Mouse (Mus musculus): ENCODE measurements around the gene Rxfp4.

The Rxfp4 gene

GRCm38 (mm10) chr3:88629244-88629643 lies 23.7 kb downstream of the Rxfp4 start:
- DNase-seq (ENCODE audit: low spot score in 2 of 2) = peak; percentile 86 to 93

GRCm38 (mm10) chr3:88628766-88629165 lies 24.2 kb downstream of the Rxfp4 start:
- DNase-seq (ENCODE audit: low spot score in 2 of 2) = no peak

- DNase-seq (ENCODE audit: low spot score in 2 of 2) = peak in 1 of 2 experiments; percentile 56
These were observed 25.4 kb downstream of the Rxfp4 start for GRCm38 (mm10) chr3:88627535-88627934.

DNA sequence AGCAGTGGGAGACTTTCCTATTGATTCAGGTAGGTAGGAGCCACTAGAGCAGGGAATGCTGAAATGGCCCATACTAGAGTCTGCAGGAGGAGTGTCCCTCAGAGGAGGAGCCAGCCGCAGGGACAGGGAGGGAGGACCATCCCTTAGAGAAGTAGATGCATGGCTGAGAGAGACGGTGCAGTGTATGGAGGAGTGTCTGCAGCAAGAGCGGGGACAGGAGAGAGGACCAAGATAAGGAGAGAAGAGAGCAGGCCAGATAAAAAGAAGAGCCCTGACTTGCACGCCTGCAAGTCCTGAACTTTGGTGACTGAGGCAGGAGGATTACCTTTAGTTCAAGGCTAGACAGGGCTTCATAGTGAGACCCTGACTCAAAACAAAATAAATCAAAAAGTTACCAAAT lies 25.8 kb downstream of the Rxfp4 start:
- DNase-seq (ENCODE audit: low spot score in 2 of 2) = peak in 1 of 2 experiments; percentile 28

DNA sequence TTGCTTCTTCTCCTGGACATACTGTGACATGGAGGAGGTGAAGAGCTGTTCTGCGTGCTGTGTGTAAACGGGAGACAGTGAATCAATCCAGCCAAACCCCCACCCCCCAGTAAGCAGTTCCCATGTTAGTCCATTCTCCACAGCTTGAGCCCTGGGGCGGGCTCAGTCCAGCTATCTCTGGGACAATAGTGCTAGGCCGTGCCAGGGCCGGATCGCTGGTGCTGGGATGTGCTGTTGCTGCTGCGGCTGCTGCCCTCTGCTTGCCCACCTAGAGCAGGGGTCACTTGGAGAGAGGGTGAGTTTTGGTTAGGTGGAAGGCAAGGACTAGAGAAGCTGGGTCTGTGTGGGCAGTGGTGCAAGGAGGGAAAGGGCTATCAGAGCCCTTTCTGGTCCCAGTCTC lies 26.6 kb downstream of the Rxfp4 start:
- peak in 1 of 2 experiments; percentile 34 for DNase-seq (ENCODE audit: low spot score in 2 of 2)

GRCm38 (mm10) chr3:88625531-88625930 lies 27.4 kb downstream of the Rxfp4 start:
- peak in 1 of 2 experiments; percentile 20 for DNase-seq (ENCODE audit: low spot score in 2 of 2)

- peak in 1 of 2 experiments; percentile 26 for DNase-seq (ENCODE audit: low spot score in 2 of 2)
These were observed 28.0 kb downstream of the Rxfp4 start for GRCm38 (mm10) chr3:88624951-88625350.

- DNase-seq (ENCODE audit: low spot score in 2 of 2) = peak; percentile 45 to 62
These were observed 28.6 kb downstream of the Rxfp4 start for GRCm38 (mm10) chr3:88624324-88624723.

DNA sequence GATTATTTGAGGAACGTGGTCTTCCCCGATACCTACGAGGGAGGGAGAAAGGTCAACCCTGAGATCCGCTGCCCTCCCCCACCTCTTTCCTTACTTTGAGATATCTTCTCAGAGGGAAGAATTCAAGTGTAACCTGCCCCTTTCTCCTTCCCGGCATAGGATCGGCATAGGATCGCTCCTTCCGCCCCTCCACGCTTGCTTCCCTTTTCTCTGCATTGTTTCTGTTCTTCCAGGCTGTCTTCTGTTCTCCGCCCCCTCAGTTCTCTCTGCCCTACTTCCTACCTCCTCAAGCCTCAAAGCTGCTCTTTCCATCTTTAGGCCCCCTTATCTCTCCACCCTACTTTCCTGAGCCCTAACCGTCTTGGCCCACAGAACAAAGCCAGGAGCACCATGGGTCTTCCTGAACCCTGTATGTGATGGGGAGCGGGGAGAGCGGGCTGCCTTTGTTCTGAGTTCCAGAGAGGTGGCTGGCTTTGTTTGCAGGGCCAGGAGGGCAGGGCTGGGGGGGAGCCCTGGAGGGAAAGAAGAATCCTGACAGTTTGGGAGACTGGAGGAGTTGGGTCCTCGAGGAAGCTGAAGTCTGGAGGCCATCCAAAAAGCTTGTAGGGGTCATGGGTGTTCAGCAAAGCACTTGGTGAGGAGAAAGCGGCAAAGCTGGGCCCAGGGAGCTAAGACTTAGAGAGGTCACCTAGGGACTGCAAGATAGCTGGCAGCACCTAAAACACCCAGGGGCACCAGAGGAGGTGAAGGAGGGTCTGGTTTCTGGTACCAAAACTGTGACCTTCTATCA lies 29.4 kb downstream of the Rxfp4 start:
- DNase-seq (ENCODE audit: low spot score in 2 of 2) = peak; percentile 55 to 73

DNA sequence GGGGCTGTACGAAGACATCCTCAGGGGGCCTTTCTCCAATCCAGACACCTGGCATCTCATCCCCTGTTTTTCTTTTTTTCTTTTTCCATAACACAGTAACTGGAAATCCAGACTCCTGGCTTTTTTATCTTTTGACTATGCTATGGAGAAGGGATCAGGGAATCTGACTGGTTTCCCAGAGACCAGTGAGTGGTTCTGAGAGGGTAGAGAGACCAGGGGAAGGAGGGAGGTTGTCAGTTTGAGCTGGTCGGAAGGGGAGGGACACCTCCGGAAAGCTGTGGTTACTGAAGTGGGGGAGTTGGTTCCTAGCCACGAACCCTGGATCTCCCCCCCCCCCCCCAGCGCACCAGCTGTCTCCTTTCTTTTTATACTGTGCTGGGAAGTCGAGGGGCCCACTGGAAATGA lies 30.0 kb downstream of the Rxfp4 start:
- DNase-seq (ENCODE audit: low spot score in 2 of 2) = peak; percentile 47 to 65

DNA sequence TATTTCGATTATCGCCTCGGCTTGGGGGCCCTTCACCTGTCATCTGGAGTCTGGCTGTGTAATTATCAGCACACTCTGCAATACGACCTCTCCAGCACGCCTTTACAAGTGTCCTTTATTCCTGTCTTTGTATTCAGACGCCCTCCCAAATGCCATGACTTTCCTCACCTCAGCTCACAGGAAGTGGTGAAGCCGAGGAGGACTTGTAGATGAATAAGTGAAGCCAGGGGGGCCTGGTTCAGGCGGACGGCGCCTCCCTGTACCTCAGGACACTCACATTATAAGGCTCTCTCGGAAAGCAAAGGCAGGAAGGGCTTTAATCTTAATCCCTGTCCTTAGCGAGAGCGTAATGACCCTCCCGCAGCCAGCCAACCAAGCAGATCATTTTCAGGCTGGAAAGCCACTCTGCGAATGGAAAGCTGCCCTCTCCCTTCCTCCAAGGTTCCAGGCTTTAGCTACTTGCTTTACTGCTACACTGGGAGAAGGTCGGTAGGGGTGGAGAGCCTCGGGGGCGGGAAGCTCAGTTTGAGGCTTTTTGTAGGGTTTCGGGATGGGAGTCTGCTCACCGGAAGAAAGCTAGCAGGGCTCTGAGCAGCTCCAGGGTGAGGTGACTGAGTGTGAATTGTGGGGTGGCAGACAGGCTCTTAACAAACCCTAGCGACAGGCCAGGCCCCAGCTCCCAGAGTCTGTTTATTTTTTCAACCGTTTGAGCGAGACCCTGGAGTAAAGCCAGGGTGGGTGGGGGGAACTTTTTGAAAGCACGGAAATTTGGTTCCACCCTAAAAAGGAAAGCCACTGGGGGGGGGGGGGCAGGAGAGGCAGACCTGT lies 30.6 kb downstream of the Rxfp4 start:
- DNase-seq (ENCODE audit: low spot score in 2 of 2) = peak; percentile 66 to 68

- peak; percentile 47 to 64 for DNase-seq (ENCODE audit: low spot score in 2 of 2)
These were observed 31.3 kb downstream of the Rxfp4 start for GRCm38 (mm10) chr3:88621537-88622112.

DNA sequence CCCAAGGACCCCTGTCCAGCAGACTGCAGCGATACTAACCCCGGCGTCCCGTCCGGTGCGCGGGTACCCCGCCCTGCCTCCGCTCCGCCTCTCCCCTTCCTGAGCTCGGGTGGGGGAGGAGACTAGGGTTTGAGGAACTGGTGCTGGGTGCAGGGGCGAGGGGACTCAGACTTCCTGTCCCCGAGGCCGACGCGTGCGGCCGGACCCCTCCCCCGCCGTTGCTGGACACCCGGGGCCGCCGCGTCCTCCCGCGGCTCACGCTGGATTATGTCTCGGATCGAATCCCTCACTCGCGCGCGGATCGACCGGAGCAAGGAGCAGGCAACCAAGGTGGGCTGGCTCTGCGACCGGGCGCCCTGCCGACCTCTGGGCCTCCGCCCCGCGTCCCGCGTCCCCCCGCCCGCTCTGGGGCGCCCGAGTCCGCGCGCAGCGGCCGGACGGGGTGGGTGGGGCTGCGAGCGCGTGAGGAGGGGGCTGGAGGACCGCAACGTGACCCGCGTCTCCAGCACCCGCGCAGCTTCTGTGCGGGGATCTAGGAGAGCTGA lies 31.9 kb downstream of the Rxfp4 start:
- peak; percentile 78 to 79 for DNase-seq (ENCODE audit: low spot score in 2 of 2)

DNA sequence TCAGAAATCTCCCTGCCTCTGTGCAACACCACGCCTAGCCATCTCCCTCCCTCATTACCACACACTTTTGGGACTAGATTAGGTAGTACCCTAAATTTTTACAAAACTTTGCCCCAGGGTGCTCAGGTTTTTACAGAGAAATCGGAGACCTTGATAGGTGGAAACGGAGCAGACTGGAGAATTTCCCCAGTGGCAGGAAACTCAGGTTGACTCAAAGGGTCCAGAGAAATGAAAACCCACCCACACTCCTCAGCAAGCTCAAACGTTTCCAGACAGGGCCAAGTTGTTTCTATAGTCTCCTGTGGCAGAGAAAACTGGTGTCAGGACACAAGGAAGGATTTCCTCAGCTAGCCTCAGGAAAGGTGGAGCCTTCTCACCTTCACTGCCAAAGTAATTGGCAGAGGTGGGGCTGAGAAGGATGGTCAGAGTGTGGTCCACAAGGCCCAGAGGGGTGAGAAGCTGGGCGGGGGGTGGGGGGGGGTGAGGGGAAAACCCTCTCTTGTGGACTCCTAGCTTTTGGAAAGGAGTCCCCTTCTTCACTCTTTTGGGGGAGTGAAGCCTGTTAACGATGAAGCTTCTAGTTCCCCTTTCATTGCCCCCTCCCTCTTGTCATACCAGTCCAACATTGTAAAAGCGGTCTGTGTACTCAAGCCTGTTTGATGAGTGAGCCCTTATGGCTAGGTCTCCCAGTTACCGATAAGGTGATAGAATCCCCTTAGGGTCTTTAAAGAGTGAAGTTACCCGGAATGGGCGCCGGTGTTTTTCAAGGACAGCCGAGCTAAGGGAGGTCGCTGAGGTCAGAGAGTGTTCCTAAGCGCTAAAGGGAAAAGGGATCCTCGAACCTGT lies 32.6 kb downstream of the Rxfp4 start:
- no peak for DNase-seq (ENCODE audit: low spot score in 2 of 2)

DNA sequence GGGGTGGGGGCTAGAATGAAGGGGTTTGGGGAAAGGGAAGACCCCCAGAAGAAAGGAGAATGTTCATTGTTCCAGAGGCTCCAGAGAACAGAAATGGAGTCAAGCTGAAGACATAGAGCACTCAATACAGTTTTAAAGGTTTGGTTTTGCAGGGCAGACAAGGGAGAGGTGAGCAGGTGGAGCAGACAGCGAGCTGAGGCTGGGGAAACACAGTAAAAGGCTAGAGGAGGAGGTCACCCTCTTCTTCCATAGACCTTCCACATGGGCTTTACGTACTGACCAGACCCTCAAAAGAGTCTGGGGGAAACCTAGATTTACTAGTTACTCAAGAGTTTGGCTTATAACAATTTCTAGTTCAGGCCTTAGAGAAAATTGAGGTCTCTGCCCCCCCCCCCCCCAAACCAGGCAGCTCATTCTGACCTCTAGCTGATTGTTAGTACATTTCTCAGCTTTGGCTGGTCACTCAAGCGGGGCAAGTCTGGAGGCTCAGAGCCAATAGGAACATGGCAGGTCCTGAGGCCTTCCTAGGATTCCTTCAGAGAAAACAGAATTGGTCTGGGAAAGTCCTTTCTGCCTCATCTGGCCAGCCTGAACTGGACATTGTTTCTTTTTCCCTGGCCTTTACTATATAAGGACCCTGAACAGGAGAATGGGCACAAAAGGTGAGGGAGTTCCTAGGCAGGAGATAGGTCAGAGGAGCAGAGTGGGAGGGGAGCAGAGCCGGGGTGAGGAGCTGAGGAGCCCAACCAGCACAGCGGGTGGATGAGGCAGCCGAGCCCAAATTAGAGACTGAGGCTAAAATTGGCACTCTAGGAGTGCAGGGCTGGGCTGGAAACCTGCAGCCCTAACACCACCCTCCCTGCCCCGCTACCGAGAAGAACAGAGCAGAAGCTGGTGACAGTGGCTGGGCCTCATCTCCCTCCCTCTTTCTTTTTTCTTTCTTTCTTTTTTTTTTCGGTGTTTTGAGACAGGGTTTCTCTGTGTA lies 33.5 kb downstream of the Rxfp4 start:
- peak in 1 of 2 experiments; percentile 26 for DNase-seq (ENCODE audit: low spot score in 2 of 2)

GRCm38 (mm10) chr3:88618074-88618871 lies 34.7 kb downstream of the Rxfp4 start:
- peak in 1 of 2 experiments; percentile 33 for DNase-seq (ENCODE audit: low spot score in 2 of 2)

GRCm38 (mm10) chr3:88616951-88617500 lies 35.9 kb downstream of the Rxfp4 start:
- DNase-seq (ENCODE audit: low spot score in 2 of 2) = no peak

DNA sequence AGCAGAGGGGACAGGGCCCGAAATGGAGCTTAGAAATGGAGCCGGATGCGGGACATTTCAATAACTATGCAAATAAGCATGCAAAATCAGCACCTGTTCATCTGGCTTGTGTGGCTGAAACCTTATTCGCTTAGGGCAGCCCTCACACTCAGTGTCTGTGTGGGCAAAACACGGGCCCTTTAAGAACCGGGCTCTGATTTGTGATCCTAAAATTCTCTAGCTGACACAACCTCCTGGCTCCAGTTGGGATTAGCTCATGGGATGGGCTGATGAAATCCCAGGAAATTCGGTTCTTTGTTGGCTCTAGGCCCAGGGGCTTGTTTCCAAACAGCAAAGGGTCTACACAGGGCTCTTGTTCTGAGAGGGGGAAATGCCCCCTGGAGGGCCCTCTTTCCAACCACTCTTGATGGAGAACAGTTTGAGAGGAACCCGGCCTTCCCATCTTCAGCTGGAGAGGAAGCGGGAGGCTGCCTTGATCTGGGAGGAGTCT lies 37.0 kb downstream of the Rxfp4 start:
- DNase-seq (ENCODE audit: low spot score in 2 of 2) = peak in 1 of 2 experiments; percentile 36

DNA sequence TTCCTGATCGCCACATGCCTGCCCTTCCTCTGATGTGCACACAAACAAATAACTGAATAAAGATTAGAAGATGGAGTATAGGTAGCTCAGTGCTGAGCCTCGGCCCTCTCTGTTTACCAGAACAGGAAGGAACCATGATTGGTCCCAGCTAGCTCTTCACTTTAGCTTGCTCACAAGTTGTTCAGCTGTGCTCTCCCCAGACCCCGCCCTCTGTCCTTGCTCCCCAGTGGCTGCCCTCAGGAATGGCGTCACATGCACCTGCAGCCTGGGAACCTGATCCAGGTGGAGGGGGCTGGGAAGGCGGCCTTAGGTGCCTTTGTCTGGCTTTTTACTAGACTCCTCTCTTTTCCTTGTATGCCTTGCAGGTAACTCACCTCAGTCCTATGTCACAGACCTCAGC lies 37.8 kb downstream of the Rxfp4 start:
- no peak for DNase-seq (ENCODE audit: low spot score in 2 of 2)
